Mouse (Mus musculus) brown adipose tissue, adult 24 weeks (tissue): ENCODE results near the gene Gk5. TPM values are rescaled to one million over a fixed set of nuclear protein-coding genes. Genes with fewer than 3 reads are reported as not detected.
"Not testable (repeated sequence)": the region's sequence is repeated elsewhere in the genome, so short reads cannot be mapped to it uniquely, and the experiment has no call there.

Source experiments
- H3K27ac ChIP-seq: fragments of 200-500 bp; replicated peaks from 2 replicates; pipeline ENCODE4 v1.5.1; 2012; ENCODE audit warnings: low read depth, mild to moderate bottlenecking, low read length
- H3K4me1 ChIP-seq: fragments of 200-500 bp; 2 replicates; pipeline ENCODE4 v1.6.1; 2012; ENCODE audit warnings: low read length, mixed read lengths; ENCODE audit not compliant: control insufficient read depth, insufficient read depth, insufficient read length
- H3K4me3 ChIP-seq: fragments of 200-500 bp; 2 replicates; pipeline ENCODE4 v1.5.1; 2012; ENCODE audit warnings: low read depth, mild to moderate bottlenecking, low read length, moderate library complexity; ENCODE audit not compliant: insufficient read depth
- polyA plus RNA-seq: library from polyadenylated mRNA; stranded (reverse); fragments of >200 nt; gene quantifications from 2 replicates; pipeline ENCODE4 v1.2.4, GENCODE M21; 2012; ENCODE audit not compliant: missing spikeins, insufficient read depth, insufficient read length

Gene Gk5
- polyA plus RNA-seq = 3.9 and 4.1 TPM in 2 replicates

DNA sequence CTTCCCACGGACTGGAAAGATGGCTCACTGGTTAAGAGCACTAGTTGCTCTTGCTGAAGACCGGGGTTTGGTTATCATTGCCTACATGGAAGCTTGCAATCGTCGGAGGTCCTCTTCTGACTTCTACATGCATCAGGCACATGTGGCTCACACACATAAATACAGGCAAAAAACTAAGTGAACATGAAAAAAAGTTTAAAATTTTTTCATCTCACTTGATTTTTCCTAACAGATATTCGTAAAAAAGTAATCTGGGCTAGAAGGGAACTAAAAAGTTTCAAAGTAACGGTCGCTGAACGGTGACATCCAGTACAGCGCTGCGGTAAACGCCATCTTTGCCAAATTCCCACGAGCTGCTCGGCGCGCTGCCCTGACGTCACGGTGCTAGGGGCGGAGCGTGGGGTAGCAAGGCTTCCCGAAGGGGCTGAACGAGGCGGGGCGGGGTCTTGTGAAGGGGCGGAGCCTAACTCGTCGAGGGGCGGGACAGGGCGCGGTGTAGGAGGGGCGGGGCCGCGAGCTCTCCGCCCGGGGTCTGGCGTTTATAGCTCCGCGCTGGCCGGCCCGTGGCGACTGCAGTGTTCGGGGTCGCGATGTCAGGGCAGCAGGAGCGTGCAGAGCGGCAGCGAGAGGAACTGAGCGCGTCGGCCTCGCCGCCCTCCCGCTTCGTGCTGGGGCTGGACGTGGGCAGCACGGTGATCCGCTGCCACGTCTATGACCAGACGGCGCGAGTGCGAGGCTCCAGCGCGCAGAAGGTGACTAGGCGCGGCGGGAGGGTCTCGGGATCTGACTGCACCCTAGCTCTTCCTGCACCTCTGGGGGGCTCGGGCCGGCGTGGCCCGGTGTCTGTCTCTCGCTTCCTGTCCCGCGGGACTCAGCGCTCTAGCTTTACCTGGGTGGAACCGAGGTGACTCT is at the start of gene Gk5:
Gene Gk5, plus strand, starts transcription at position 502 of the 912 bp plus-strand sequence.
- peak within 1 kb of the TSS; percentile 39; the same call in 1 of the 2 replicates for H3K27ac ChIP-seq
- H3K4me3 ChIP-seq = peak within 1 kb of the TSS; percentile 97
- no peaks in the 10 kb centered on the region; the same call in 1 of the 2 replicates for H3K4me1 ChIP-seq

DNA sequence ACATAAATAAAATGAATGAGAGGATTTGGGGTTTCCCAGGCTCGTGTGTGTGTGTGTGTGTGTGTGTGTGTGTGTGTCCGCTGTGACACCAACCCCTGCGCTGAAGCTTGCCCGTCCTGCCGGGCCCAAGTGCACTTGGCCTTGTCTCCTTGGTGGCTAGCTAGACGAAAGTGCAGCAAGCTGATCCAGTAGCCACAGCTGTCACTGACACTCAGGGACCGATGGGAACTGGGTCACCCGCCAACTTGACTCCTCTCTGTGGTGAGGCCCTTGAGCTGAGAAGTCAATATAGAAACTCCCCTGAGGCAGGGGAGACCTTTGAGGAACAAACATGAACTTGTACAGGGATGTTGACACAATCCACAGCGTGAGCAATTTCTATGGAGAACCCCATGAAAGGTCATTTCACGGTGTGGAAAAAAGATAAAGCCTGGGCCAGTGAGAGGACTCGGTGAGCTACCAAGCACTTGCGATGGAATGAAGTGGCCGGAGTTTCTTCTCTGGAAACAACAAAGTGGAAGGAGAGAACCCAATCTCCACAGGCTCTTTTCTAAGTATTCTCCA is 40.3 kb upstream of the Gk5 start:
- H3K4me1 ChIP-seq = no peaks in the 10 kb centered on the region
- no peak overlapping the region for H3K4me3 ChIP-seq
- H3K27ac ChIP-seq = no peak overlapping the region

DNA sequence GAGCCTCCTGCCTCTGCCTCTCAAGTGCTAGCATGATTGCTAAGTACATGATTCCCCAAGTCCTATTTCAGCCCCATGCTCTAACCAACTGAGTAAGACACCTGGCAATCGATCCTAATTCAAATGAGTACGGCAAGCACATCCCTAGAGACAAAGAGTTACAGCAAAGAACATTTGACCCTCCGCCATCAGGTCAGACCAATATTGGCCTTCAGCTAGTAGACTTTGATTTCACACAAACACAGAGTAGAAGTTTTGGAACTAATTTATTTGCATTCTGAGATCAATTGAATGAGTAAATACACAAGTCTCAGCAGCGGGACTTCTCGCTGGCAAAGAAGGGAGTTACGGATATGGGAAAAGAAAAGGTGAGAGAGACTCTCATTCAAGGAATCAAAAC is 33.9 kb upstream of the Gk5 start:
- no peak overlapping the region for H3K4me3 ChIP-seq
- H3K4me1 ChIP-seq = no peaks in the 10 kb centered on the region
- H3K27ac ChIP-seq = no peak overlapping the region

DNA sequence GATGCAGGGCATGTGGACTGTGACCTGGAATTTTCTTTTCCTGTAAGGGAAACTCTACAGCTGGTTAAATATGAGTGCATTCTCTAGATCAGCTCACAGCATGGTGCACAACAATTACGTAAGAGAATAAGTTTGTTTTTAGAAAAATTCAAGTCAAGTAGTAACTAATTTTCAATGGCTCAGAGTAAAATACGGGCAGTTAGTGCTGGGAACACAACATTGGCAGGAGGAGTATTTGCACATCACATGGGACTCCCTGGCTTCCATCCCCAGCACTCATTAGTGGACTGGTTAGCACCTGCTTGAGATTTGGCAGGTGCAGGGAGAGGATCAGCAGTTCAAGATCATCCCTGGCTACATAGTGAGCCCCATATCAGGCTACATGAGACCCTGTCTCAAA is 31.5 kb upstream of the Gk5 start:
- no peak overlapping the region for H3K4me3 ChIP-seq
- H3K4me1 ChIP-seq = no peaks in the 10 kb centered on the region
- no peak overlapping the region for H3K27ac ChIP-seq

DNA sequence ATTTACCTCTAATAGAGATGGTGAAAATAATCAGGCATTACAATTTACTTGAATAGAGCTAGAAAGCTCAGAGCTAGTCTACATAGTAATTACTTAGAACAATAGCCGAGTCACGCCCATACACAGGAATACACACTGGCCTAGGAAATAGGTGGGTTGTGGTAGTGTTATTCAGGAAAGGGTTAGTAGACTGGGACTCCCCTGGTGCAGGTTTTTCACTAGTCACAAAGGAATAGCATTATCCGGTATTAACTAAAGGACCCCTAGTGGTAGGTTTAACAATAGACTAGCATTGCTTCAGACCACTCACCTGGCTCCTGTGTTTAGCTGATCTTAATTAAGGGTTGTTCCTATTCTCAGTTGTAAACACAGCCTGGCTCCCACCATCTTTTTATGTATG is 30.7 kb upstream of the Gk5 start:
- H3K4me1 ChIP-seq, H3K4me3 ChIP-seq, H3K27ac ChIP-seq: not testable (repeated sequence)

DNA sequence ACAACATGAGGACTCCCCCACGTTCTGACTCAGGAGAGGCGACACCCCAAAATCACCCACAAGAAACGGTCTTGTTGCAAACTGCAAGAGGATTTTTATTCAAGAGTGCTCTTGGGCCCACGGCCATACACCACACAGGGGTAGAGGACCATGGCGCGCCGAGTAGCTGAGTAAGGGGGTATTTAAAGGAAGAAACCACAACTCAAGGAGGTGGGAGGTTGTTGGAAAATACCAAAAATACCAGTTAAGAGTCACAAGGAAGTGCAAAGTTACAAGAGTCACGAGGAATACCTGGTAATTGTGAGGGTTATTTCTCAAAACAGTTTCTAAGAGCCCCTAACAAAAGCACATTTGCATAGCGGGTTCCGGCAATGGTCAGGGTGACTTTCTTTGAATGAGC is 26.5 kb upstream of the Gk5 start:
- not testable (repeated sequence) for H3K4me1 ChIP-seq, H3K27ac ChIP-seq, H3K4me3 ChIP-seq

DNA sequence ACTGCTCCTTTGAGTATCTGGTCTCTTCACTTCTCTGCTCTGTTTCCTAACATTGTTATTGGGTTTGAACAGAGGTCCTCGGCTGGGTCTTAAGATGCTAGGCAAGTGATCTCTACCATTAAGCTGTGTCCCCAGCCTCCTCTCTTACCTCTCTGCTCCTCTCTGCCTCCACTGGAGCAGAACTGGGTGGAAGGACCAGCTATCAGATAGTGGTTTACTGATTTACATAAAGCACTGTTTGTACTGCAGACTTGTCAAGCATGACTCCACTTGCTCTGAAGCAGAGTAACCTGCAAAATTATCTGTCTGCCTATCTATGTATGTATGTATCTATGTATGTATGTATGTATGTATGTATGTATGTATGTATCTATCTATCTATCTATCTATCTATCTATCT is 25.9 kb upstream of the Gk5 start:
- no peaks in the 10 kb centered on the region for H3K4me1 ChIP-seq
- H3K27ac ChIP-seq = no peak overlapping the region
- no peak overlapping the region for H3K4me3 ChIP-seq

DNA sequence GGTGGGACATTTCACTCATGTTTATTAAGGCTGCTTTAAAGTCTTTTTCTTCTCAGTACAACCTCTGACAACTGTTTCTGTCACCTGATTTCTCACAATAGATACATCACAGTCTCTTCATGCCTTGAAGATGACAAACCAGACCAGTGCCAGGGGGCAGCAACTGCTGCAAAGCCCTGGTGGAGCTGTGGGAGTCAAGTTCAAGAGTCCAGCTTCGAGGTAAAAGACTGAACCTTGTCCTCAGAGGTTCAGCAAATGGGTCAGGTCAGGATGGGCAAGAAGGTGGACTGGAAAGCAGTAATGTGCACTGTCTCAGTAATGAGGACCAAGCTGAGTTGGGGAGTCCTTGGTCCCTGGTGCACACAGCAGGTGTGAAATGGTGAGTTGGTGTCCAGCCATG is 24.8 kb upstream of the Gk5 start:
- no peaks in the 10 kb centered on the region for H3K4me1 ChIP-seq
- no peak overlapping the region for H3K27ac ChIP-seq
- H3K4me3 ChIP-seq = no peak overlapping the region

DNA sequence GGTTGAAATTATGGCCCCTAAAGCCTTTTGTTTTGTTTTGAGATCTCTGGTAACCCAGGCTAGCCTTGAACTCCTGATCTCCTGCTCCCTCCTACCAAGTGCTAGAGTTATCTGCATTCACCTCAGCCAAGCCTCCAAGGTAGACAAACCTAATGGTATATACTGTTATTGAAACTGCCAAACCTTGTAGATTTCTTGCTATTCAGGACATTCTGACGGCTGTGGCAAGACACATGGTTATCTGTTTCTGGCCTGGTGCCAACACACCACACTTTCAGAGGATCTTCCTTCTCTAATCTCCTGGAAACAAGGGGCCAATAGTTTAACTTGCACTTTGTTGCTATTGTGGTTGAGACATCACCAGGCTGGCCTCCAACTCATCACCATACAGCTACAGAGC is 24.0 kb upstream of the Gk5 start:
- H3K27ac ChIP-seq = no peak overlapping the region
- no peaks in the 10 kb centered on the region for H3K4me1 ChIP-seq
- no peak overlapping the region for H3K4me3 ChIP-seq

DNA sequence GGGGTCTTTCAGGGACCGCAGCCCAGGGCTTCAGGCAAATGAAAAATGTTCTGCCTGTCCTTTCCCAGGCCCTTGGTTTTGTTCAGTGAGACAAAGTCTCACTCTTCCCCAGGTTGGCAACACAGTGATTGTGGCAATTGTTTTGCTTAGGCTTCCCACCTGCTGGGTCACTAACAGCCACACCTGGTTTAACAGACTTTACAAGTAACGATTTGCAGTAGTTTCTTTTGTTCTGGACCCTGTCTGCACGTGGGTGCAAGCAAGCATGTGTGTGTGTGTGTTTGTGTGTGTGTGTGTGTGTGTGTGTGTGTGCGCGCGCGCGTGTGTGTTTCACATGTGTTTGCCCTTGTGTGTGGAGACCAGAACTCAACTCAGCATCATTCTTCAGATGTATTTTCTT is 16.3 kb upstream of the Gk5 start:
- no peaks in the 10 kb centered on the region for H3K4me1 ChIP-seq
- H3K4me3 ChIP-seq = no peak overlapping the region
- no peak overlapping the region for H3K27ac ChIP-seq

DNA sequence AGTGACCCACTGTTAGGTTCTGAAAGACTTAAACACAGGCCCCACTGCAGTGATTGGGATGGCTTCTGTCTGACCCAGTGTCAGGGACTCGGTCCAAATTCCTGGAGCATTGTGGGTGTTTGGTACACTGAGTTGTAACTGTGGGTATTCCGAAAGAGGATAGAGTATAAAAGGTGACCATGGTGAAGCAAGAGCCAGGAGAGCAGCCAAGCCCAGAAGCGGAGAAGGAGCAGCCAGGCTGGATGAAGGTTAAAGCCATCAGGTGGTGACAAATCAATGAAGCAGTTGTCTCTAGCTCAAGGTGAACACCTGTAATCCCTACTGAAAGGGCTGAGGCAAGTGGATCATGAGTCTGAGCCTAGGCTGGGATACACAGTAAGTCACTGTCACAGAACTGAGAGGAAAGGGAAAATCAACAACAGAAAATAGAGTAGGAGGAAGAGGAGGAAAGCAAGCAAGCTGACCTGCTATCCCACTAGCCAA is 6.2 kb upstream of the Gk5 start:
- no peak overlapping the region for H3K27ac ChIP-seq
- H3K4me1 ChIP-seq = no peaks in the 10 kb centered on the region
- H3K4me3 ChIP-seq = no peak overlapping the region

DNA sequence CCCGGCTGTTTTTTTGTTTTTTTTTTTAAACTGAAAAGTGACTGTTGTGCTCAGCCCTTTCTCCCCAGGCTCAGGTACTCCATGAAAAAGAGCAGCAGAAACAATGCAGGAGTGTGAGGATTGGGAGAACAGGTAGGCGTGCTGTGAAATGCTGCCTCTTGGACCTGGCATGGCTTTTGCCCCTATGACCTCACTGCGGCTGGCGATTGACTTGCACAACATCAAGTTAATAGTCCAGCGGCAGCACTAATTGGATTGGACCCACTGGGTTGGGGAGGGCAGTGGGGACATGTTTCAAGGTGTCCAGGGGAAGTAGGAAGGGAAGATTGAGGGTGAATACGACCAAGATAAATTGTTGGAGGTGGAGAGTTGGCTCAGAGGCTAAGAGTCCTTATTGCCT is 2.4 kb upstream of the Gk5 start:
- H3K4me3 ChIP-seq = no peak overlapping the region
- H3K27ac ChIP-seq = no peak overlapping the region
- H3K4me1 ChIP-seq = no peaks in the 10 kb centered on the region; the same call in 1 of the 2 replicates

DNA sequence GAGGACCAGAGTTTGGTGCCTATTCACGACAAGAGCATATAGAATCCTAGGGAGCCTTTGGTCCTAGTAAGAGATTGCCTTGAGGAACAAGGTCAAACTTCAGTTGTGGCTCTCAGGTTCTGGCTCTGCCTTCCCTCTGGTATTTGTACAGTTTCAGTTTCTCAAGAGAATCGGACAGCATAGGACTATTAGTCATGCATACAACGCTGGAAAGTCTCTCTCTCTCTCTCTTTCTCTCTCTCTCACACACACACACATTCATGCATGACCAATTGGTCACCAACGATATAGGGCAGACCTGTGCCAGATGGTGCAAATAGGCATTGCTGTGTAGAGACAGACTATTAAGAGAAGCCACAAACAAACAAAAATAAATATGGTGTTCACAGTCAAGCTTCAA is 946 bp upstream of the Gk5 start:
- Histone ChIP-seq H3K27ac (no peak overlapping the region), H3K4me3 (no peak overlapping the region; the same call in 1 of the 2 replicates), H3K4me1 (no peaks in the 10 kb centered on the region; the same call in 1 of the 2 replicates)

DNA sequence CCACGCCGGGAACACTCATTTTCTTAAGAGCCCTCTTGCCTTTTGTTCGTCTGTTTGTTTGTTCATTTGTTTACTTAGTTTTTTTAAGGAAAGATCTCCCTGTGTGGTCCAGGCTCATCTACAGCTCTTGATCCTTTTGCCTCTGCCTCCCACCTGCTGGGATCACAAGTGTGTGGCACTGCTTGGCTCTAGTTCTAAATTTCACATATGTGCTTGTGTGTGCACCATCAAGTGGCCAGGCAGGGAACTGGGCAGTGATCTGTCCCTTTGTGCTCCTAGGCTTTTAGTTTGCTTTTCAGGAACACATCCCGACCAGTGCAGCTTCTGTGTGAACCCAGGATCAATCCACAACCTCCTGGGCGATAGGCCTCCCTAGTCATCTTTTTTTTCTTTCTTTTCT is 8.8 kb downstream of the Gk5 start:
- Histone ChIP-seq H3K27ac (no peak overlapping the region), H3K4me1 (no peaks in the 10 kb centered on the region), H3K4me3 (no peak overlapping the region)

DNA sequence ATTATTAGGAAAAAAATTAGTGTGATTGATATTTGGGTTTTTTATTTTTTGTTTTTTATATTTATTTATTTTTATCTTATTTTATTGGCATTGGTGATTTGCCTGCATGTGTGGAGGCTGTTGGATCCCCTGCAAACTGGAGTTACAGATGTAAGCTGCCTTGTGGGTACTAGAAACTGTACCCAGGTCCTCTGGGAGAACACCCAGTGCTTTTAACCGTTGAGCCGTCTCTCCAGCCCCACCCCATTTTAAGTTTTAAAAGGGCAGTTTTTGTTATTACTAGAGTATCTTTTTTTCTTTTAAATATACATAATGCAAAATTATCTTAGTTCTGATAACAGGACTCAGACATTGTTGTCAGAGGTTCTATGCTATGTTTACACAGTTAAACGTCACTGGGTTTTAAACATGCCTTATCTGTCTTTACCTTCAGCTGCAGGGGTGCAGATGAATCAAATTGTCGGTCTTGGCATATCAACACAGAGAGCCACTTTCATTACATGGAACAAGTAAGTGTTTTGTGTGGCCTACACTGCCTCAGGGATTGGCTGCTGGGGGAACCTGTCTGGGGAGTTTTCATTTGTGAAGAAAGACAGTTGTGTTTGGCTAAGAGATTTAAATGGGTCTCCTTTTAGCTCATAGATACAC is 13.9 kb downstream of the Gk5 start:
- H3K4me3 ChIP-seq = no peak overlapping the region
- no peaks in the 10 kb centered on the region for H3K4me1 ChIP-seq
- H3K27ac ChIP-seq = no peak overlapping the region
